Mouse (Mus musculus): Measurements from ENCODE around the gene 2810408A11Rik.

2810408A11Rik gene

DNA sequence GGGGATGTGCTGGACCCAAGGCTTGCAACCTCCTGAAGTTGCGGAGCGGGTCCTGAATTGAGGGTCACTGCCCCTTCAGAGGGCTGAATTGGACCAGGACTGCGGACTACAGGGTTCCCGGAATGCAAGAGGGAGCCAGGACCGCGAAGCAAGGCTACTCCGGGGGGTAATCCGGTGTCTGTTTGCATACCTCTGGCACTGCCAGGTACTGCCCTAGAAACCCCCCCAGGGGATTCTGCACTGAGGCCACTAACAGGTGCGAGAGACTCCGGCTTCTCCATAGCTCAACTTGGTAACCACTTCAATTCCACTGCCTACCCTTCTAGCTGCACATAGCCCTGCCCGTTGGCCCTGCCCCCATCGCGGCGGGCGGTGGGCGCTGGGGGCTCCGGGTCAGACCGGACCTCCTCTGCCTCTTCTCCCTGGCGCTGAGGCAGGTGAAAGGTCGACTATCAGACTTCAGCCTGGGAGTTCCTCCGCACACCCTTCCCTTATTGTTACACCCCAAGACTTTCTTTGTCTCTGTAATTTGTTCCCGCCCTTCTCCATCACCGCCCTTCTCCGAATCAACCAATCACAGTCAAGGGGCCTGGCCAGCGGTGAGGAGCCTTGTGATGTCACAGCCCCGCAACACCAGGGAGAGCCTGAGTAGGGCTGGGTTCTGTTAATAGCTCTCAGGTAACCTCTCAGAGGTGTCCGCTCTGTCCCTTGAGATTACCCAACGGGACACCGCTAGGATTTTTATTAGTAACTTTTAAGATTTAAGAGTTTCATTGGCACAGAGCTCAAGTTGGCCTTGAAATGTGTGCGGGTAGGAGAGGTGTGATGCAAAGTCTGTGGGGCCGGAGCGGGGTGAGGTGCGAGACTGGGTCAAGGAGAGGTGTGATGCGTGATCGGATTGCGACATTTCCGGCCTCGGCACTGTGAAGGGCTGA lies at the start of gene 2810408A11Rik, which contains the start of gene Neurl4:
Gene 2810408A11Rik (minus strand): TSS at position 517 of the 935 bp plus-strand sequence.
Gene Neurl4 (plus strand): TSS at position 602 of the 935 bp plus-strand sequence.
- DNase-seq, result peak; percentile 91

GRCm38 (mm10) chr11:69948763-69949150 lies 48.0 kb upstream of the 2810408A11Rik start:
- DNase-seq, result peak; percentile 87

GRCm38 (mm10) chr11:69948066-69948762 lies 47.4 kb upstream of the 2810408A11Rik start, which contains the start of gene Slc2a4:
Slc2a4 (minus strand) TSS chr11:69948188.
- DNase-seq, result peak; percentile 94

- DNase-seq, result no peak
Measured at GRCm38 (mm10) chr11:69947337-69948065, 46.7 kb upstream of the 2810408A11Rik start.

- no peak for DNase-seq
Measured at GRCm38 (mm10) chr11:69945997-69946891, 45.5 kb upstream of the 2810408A11Rik start.

DNA sequence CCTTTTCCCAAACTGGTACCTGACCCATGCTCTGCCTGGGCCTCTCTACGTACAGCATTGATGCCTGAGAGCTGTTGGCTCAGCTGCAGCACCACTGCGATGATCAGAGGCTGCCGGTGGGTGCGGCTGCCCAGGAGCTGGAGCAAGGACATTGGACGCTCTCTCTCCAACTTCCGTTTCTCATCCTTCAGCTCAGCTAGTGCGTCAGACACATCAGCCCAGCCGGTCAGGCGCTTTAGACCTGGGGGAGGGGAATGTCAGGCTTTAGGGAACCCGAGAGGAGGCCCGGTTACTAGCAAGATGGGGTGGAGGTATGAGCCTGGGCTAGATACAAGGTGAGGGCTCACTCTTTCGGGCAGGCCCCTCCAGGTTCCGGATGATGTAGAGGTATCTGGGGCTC lies 44.4 kb upstream of the 2810408A11Rik start:
- no peak for DNase-seq

GRCm38 (mm10) chr11:69940962-69941361 lies 40.2 kb upstream of the 2810408A11Rik start:
- DNase-seq, result no peak

- DNase-seq, result no peak
Measured at GRCm38 (mm10) chr11:69939731-69940130, 38.9 kb upstream of the 2810408A11Rik start.

DNA sequence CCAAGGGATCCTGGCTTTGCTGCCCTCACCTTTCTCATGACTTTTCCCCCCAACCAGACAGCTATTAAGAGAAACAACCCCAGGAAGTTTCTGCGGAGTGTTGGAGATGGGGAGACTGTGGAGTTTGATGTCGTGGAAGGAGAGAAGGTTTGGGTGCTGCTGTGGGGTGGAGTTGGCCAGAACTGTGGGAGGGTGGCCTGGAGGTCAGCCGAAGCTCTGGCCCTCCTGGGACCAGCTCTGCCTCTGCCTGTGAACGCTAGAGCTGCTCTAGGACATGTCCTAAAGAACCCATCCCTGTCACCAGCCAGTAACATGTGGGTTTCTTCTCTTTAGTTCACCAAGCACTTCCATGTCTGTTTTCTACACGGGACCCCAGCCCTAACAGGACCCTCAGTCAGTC lies 38.4 kb upstream of the 2810408A11Rik start:
- no peak for DNase-seq

DNA sequence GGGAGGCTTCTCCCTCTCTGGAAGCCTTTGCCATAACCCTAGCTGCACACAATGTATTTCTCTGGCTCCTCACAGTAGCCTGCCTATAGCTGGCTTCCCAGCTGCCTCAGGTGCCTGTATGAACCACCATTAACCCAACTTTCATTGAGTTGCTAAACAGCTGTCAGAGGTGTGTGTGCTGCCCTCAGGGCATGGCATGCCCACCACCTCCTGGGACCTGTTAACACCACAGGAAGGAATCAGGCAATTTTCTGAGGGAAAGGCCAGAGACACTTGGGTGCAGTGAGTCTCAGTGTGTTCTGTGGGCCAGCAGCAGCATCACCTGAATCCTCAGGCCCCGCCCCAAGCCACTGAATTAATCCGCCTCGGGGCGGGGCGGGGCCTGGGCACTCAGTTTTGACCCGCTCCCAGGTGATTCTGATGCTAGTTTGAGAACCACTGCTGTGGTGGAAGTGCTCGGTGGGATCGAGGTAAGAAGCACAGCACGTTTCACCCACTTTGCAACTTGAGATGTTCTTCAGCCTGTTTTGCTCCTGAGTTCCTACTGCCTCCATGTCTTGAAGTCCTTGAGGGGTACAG lies 37.7 kb upstream of the 2810408A11Rik start:
- DNase-seq, result no peak

DNA sequence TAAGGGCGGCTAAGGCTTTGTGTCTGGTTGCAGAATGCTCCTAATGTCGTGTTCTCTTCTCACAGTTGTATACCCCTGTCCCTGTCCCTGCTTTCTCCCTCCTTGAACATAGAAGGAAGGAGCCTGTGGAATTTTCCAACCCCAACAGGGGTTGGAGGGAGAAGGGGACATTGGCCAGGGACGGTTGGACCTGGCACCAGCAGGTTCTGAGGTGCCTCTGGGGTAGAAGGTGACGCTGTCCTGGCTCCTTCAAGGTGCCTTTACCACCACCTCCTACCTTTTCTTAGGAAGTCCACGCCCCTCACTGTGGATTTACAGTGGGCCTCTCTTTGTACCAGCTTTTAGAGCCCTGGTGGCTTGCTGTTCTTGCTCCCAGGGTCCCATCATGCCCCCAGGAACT lies 37.0 kb upstream of the 2810408A11Rik start:
- no peak for DNase-seq

GRCm38 (mm10) chr11:69937385-69937784 lies 36.6 kb upstream of the 2810408A11Rik start:
- no peak for DNase-seq

DNA sequence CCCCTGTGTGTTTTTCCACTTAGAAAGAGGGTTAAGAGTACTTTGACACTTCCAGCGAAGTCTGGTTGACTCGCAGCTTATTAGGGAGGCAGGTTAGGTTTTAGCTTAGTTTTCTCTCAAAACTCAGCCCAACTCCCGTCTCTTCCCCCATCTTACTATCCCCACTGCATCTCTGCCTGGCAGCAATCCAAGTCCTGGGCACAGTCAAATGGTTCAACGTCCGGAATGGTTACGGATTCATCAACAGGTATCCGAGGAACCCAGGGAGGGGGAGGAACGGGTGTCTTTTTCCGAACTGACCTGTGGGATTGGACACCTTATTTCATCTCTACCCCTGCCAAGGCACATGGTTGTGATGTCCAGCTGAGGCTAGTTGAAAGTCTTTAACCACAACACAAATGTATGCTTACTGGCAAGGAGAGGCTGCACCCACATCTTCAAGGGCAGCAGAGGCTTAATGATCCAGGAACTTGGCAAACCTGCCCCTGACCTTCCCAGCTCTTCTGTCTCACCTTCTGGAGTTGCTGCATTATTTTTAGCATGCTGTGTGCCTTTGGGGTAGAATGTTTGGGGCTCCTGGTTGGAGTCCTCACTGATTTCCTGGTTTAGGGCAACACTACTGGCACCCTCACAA lies 36.0 kb upstream of the 2810408A11Rik start:
- DNase-seq, result no peak

GRCm38 (mm10) chr11:69936156-69936555 lies 35.4 kb upstream of the 2810408A11Rik start:
- no peak for DNase-seq

GRCm38 (mm10) chr11:69935137-69935879 lies 34.5 kb upstream of the 2810408A11Rik start, which contains the start of gene Ybx2:
Ybx2 (plus strand) TSS chr11:69935796.
- peak; percentile 93 for DNase-seq

- no peak for DNase-seq
Measured at GRCm38 (mm10) chr11:69934681-69935080, 33.9 kb upstream of the 2810408A11Rik start.

DNA sequence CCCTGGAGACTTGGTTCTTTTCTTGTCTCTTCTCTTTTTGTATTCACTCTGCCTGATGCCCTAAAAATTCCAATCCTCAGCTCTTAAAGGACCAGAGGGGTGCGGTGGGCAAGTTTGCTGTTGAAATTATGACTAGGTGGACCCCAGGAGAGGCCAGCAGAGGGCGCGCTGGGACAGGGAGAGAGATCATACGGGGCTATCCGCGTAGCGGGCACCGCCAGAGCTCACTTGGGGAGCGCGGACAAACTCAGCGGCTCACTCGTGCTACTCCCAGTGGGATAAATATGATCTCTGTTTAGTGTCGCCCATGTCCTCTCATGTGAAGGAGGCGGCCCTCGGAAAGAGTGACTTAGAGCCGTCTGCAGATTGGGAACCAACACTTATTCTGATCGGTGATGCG lies 33.4 kb upstream of the 2810408A11Rik start:
- DNase-seq, result peak; percentile 94

DNA sequence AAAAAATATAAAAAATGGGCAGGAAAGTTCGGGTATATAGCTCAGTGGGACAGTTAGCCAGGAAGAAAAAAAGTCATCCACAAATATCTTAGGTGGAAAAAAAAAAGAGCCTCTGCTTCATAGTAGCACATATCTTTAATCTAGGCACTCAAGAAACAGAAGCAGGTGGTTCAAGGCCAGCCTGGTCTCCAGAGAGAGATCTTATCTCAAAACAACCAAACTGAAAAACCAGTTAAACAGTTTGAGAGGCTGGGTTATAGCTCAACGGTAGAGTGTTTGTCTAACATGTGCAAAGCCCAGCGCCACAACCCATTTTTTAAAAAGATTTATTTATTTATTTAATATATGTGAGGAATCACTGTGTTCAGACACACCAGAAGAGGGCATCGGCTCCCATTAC lies 32.3 kb upstream of the 2810408A11Rik start:
- no peak for DNase-seq

DNA sequence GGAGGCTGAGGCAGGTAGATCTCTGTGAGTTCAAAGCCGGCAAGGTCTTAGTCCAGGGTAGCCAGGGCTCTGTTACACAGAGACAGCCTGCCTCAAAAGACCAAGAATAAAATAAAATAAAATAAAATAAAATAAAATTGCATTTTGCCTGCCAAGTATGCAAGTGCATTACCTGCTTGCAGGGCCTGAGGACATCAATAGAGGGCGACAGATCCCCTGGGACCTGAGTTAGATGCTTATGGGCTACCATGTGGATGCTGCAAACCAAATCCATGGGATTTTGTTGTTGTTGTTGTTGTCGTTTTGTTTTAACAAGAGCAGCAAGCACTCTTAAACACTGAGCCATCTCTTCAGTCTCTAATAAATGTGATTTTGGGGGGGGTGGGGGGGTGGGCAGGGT lies 31.5 kb upstream of the 2810408A11Rik start:
- DNase-seq, result peak; percentile 43

DNA sequence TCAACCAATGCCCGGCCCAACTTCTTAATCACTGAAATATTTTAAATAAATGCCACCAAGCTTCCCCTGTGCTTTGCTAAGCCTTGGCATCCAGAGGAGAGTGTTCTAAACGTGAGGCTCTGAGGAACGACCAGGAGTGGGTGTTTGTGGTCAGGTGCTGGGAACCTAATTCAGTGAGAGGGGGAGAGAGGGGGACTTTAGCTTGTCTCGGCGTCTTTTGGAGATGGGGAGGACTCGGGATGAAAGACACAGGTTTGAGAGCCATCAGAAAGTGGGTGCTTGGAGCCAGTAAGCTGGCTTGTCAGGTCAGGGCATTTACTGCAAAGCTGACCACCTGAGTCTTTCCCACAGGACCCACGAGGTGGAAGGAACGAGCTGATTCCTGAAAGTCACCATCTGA lies 31.0 kb upstream of the 2810408A11Rik start:
- DNase-seq, result no peak

Data from thymus, postnatal 25 days (tissue).